Comparison of ENCODE assay signal across 8 mouse cellular contexts in the genomic region with DNA sequence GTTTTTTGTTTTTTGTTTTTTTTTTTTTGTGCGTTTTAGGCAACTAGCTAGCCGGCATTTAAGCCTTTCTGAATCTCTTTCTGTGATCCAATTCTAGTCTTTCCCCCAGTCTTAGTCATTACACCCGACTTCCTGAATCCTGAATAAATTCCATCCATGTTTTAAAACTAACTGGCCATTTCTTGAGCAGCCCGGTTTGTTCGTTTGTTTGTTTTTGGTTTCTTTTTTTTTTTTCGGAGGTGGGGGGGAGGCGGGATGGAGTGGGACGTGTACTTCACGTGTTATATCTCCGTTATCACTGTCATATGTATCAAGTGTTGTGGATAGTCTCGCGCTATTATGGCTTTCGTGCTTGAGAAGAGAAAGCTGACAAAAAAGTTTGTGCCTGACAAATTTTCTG. TPM values are rescaled to one million over a fixed set of nuclear protein-coding genes. Genes with fewer than 3 reads are reported as not detected.
DNase-seq lines count a peak whose midpoint lies in the region; ATAC-seq and TF ChIP-seq lines count a peak whose summit lies in the region.

No protein-coding gene starts in this region.

- intact Hi-C loops in heart, postnatal 25 days (cut with DNase I), result loop anchor here (2.0 kb wide), 1 partner anchor 19 kb away; no protein-coding TSS in a partner anchor

- no peak for TF ChIP-seq CTCF in CH12.LX (conservative IDR thresholded peaks at IDR 0.05 in 1 of 2, IDR thresholded peaks at IDR 0.05 in 1 of 2; ENCODE audit: low read depth in 2 of 2, low read length in 2 of 2)

- TF ChIP-seq RAD21 in CH12.LX (IDR thresholded peaks at IDR 0.05; ENCODE audit: low read depth, low read length), result no peak

- H3K27me3 ChIP-seq in heart, embryonic 12.5 days (replicated peaks), result no peaks in the 10 kb centered on the region
- no peaks in the 10 kb centered on the region for H3K27me3 ChIP-seq in CH12.LX (replicated peaks)
- H3K27me3 ChIP-seq in forebrain, embryonic 11.5 days (ENCODE audit: control insufficient read depth, insufficient read depth, low read length), result no peaks in the 10 kb centered on the region
- peaks cover 7% of the 10 kb centered on the region for H3K27me3 ChIP-seq in liver, embryonic 12.5 days (replicated peaks)
- H3K27me3 ChIP-seq in stomach, embryonic 15.5 days (replicated peaks), result no peaks in the 10 kb centered on the region

- H3K4me3 ChIP-seq in heart, embryonic 12.5 days, result peak overlapping the region; percentile 64
- peak overlapping the region; percentile 46 to 67 (median 58) for H3K4me3 ChIP-seq in CH12.LX (replicated peaks in 1 of 3; ENCODE audit: low read depth in 2 of 3, low read length in 2 of 3, poor library complexity in 1 of 3)
- H3K4me3 ChIP-seq in forebrain, embryonic 11.5 days (ENCODE audit: low read depth, low read length), result peak overlapping the region; percentile 52
- H3K4me3 ChIP-seq in liver, embryonic 12.5 days, result peak overlapping the region; percentile 68
- H3K4me3 ChIP-seq in stomach, embryonic 15.5 days (replicated peaks), result peak overlapping the region; percentile 53

- no peak for ATAC-seq in heart, embryonic 12.5 days (ENCODE audit: insufficient number of reproducible peaks, low FRiP score)
- ATAC-seq in forebrain, embryonic 11.5 days (replicated peaks; ENCODE audit: low FRiP score), result no peak
- ATAC-seq in liver, embryonic 12.5 days, result no peak
- no peak for ATAC-seq in stomach, embryonic 15.5 days (ENCODE audit: insufficient read depth, low FRiP score, low read depth)

- H3K4me1 ChIP-seq in heart, embryonic 12.5 days (replicated peaks), result peaks cover 5% of the 10 kb centered on the region; the same call in 1 of the 2 replicates
- H3K4me1 ChIP-seq in CH12.LX (ENCODE audit: control insufficient read depth in 1 of 2, insufficient read depth in 2 of 2), result peaks cover 0 to 7% of the 10 kb centered on the region in 2 experiments; a peak in 1 of 4 replicates
- no peaks in the 10 kb centered on the region for H3K4me1 ChIP-seq in forebrain, embryonic 11.5 days (replicated peaks; ENCODE audit: control insufficient read depth, insufficient read depth, low read length)
- H3K4me1 ChIP-seq in liver, embryonic 12.5 days, result peaks cover 14% of the 10 kb centered on the region
- H3K4me1 ChIP-seq in stomach, embryonic 15.5 days, result no peaks in the 10 kb centered on the region; the same call in 1 of the 2 replicates

- 10% methylated on average over 13 of the region's 13 CpGs for WGBS in heart, embryonic 12.5 days
- WGBS in forebrain, embryonic 11.5 days, result 18% methylated on average over 13 of the region's 13 CpGs
- WGBS in liver, embryonic 12.5 days (ENCODE audit: insufficient replicate concordance), result 12% methylated on average over 13 of the region's 13 CpGs
- 23% methylated on average over 13 of the region's 13 CpGs for WGBS in stomach, embryonic 15.5 days

- dilution Hi-C loops in CH12.LX (cut with MboI; ENCODE audit: extremely low pct_ligation_motif_present, extremely low pct_unique_long_range_greater_than_20kb, low sequenced_read_pairs), result no loop called here

- no peak for DNase-seq in heart, postnatal 25 days (ENCODE audit: low spot score)
- DNase-seq in CH12.LX (ENCODE audit: extremely low read depth), result peak; percentile 37
- no peak for DNase-seq in forebrain, embryonic 11.5 days (ENCODE audit: low spot score)
- DNase-seq in urinary bladder, postnatal 10 days (ENCODE audit: low spot score), result no peak
- DNase-seq in spleen, postnatal 4 days (ENCODE audit: low spot score in 2 of 2), result no peak

- H3K36me3 ChIP-seq in heart, embryonic 12.5 days, result no peaks in the 10 kb centered on the region
- H3K36me3 ChIP-seq in CH12.LX (replicated peaks in 1 of 2; ENCODE audit: control insufficient read depth in 1 of 2, insufficient read depth in 1 of 2, low read length in 1 of 2), result peaks cover 0 to 3% of the 10 kb centered on the region in 2 experiments
- H3K36me3 ChIP-seq in forebrain, embryonic 11.5 days (ENCODE audit: control insufficient read depth, insufficient read depth, low read length), result no peaks in the 10 kb centered on the region
- peaks cover 4% of the 10 kb centered on the region; the same call in 1 of the 2 replicates for H3K36me3 ChIP-seq in liver, embryonic 12.5 days
- no peaks in the 10 kb centered on the region for H3K36me3 ChIP-seq in stomach, embryonic 15.5 days

- in situ Hi-C loops in CH12.LX (cut with MboI; ENCODE audit: low pct_ligation_motif_present, low pct_unique_long_range_greater_than_20kb, low sequenced_read_pairs), result no loop called here

- no peak for TF ChIP-seq POLR2A in CH12.LX (IDR thresholded peaks at IDR 0.05; ENCODE audit: low read depth, low read length)

- H3K9me3 ChIP-seq in heart, embryonic 12.5 days (replicated peaks), result no peaks in the 10 kb centered on the region
- H3K9me3 ChIP-seq in CH12.LX (replicated peaks; ENCODE audit: low read length), result no peaks in the 10 kb centered on the region
- no peaks in the 10 kb centered on the region for H3K9me3 ChIP-seq in forebrain, embryonic 11.5 days (ENCODE audit: control insufficient read depth, low read length)
- H3K9me3 ChIP-seq in liver, embryonic 12.5 days (replicated peaks), result no peaks in the 10 kb centered on the region
- no peaks in the 10 kb centered on the region for H3K9me3 ChIP-seq in stomach, embryonic 15.5 days

- H3K4me2 ChIP-seq in heart, embryonic 12.5 days, result peak overlapping the region; percentile 69
- peak overlapping the region; percentile 13; the same call in 1 of the 2 replicates for H3K4me2 ChIP-seq in CH12.LX (ENCODE audit: insufficient read depth, low read depth, poor library complexity, severe bottlenecking)
- peak overlapping the region; percentile 40; the same call in 1 of the 2 replicates for H3K4me2 ChIP-seq in forebrain, embryonic 11.5 days (ENCODE audit: low read depth, low read length, severe bottlenecking)
- peak overlapping the region; percentile 69 for H3K4me2 ChIP-seq in liver, embryonic 12.5 days
- peak overlapping the region; percentile 52 for H3K4me2 ChIP-seq in stomach, embryonic 15.5 days

- TF ChIP-seq EP300 in CH12.LX (IDR thresholded peaks at IDR 0.05; ENCODE audit: low read length), result no peak

- H3K27ac ChIP-seq in heart, embryonic 12.5 days (ENCODE audit: poor library complexity, severe bottlenecking), result no peak overlapping the region
- H3K27ac ChIP-seq in CH12.LX (ENCODE audit: insufficient read depth, low read depth), result no peak overlapping the region
- no peak overlapping the region for H3K27ac ChIP-seq in forebrain, embryonic 11.5 days (ENCODE audit: low read depth, low read length)
- H3K27ac ChIP-seq in liver, embryonic 12.5 days, result 0 out of 2 replicates have a peak overlapping the region, but pooled peaks have one; percentile 45
- no peak overlapping the region for H3K27ac ChIP-seq in stomach, embryonic 15.5 days

- H3K9ac ChIP-seq in heart, embryonic 12.5 days, result peak overlapping the region; percentile 3; the same call in 1 of the 2 replicates
- H3K9ac ChIP-seq in CH12.LX (ENCODE audit: insufficient read depth, low read depth), result peak overlapping the region; percentile 36; the same call in 1 of the 2 replicates
- H3K9ac ChIP-seq in forebrain, embryonic 11.5 days (ENCODE audit: low read length), result peak overlapping the region; percentile 45; the same call in 1 of the 2 replicates
- peak overlapping the region; percentile 57; the same call in 1 of the 2 replicates for H3K9ac ChIP-seq in liver, embryonic 12.5 days
- H3K9ac ChIP-seq in stomach, embryonic 15.5 days, result no peak overlapping the region

- peaks cover 12% of the 10 kb centered on the region for H3K79me2 ChIP-seq in CH12.LX (replicated peaks; ENCODE audit: control insufficient read depth, extremely low read depth, insufficient read depth, poor library complexity, severe bottlenecking)

TF ChIP-seq in CH12.LX, 34 proteins besides CTCF, POLR2A, EP300 and RAD21:
- peak; percentile 49 for TF ChIP-seq BHLHE40 (IDR thresholded peaks at IDR 0.05; ENCODE audit: low read depth, low read length)
- TF ChIP-seq USF2 (conservative IDR thresholded peaks at IDR 0.05; ENCODE audit: low read depth, low read length), result no peak
- TF ChIP-seq SMC3 (IDR thresholded peaks at IDR 0.05; ENCODE audit: low read depth, low read length), result no peak

RNA-seq across cellular contexts. Expression of gene Aifm1, which starts 0.5 kb away (rescaled TPM):
- 111 TPM in 2 replicates for polyA plus RNA-seq in heart, embryonic 12.5 days (2016; fragmentation: Nextera tagmentation; extraction: Ambion mirVana)
- 100 to 1,000 TPM; 111 to 113 TPM for total RNA-seq in heart, postnatal 25 days (2021)
- total RNA-seq in CH12.LX (2012; rRNA removed) (32.7 and 46.3 TPM in 2 replicates), CH12.LX (2014; rRNA removed) (30.3 and 32.0 TPM in 2 replicates)
- polyA plus RNA-seq in CH12.LX (2012; ENCODE audit: insufficient read length, low read depth), result 57.3 and 61.4 TPM in 2 replicates
- 80.7 and 83.6 TPM in 2 replicates for polyA plus RNA-seq in forebrain, embryonic 11.5 days (2014; fragmentation: Nextera tagmentation; extraction: Ambion mirVana)
- 73.2 and 73.9 TPM in 2 replicates for polyA plus RNA-seq in liver, embryonic 12.5 days (2016; fragmentation: Nextera tagmentation; extraction: Ambion mirVana)
- 73.3 and 89.2 TPM in 2 replicates for polyA plus RNA-seq in stomach, embryonic 15.5 days (2015; fragmentation: Nextera tagmentation; extraction: Ambion mirVana)

RNA-seq across cellular contexts. Expression of gene Rab33a, which starts 5.3 kb away (rescaled TPM):
- 5.7 and 6.5 TPM in 2 replicates for polyA plus RNA-seq in heart, embryonic 12.5 days (2016; fragmentation: Nextera tagmentation; extraction: Ambion mirVana)
- under 1 TPM in 1 of 2 experiments, not detected in 1; 0.45 TPM for total RNA-seq in heart, postnatal 25 days (2021)
- total RNA-seq in CH12.LX (2012; rRNA removed) (0.13 TPM in 1 of 2 replicates, not detected in the other), CH12.LX (2014; rRNA removed) (not detected in 2 replicates)
- not detected in 2 replicates for polyA plus RNA-seq in CH12.LX (2012; ENCODE audit: insufficient read length, low read depth)
- polyA plus RNA-seq in forebrain, embryonic 11.5 days (2014; fragmentation: Nextera tagmentation; extraction: Ambion mirVana), result 22.4 and 22.9 TPM in 2 replicates
- 0.90 and 0.93 TPM in 2 replicates for polyA plus RNA-seq in liver, embryonic 12.5 days (2016; fragmentation: Nextera tagmentation; extraction: Ambion mirVana)
- polyA plus RNA-seq in stomach, embryonic 15.5 days (2015; fragmentation: Nextera tagmentation; extraction: Ambion mirVana), result 6.3 and 7.3 TPM in 2 replicates

RNA-seq across cellular contexts. Expression of gene Elf4, which starts 50.9 kb away (rescaled TPM):
- 17.0 and 18.7 TPM in 2 replicates for polyA plus RNA-seq in heart, embryonic 12.5 days (2016; fragmentation: Nextera tagmentation; extraction: Ambion mirVana)
- total RNA-seq in heart, postnatal 25 days (2021), result 1 to 10 TPM; 6.0 to 6.4 TPM
- total RNA-seq in CH12.LX (2012; rRNA removed), result 4.8 and 5.3 TPM in 2 replicates
- 0.82 and 1.4 TPM in 2 replicates for total RNA-seq in CH12.LX (2014; rRNA removed)
- 10.1 and 12.4 TPM in 2 replicates for polyA plus RNA-seq in CH12.LX (2012; ENCODE audit: insufficient read length, low read depth)
- 2.7 and 3.2 TPM in 2 replicates for polyA plus RNA-seq in forebrain, embryonic 11.5 days (2014; fragmentation: Nextera tagmentation; extraction: Ambion mirVana)
- polyA plus RNA-seq in liver, embryonic 12.5 days (2016; fragmentation: Nextera tagmentation; extraction: Ambion mirVana), result 4.0 and 4.3 TPM in 2 replicates
- 9.2 and 10.6 TPM in 2 replicates for polyA plus RNA-seq in stomach, embryonic 15.5 days (2015; fragmentation: Nextera tagmentation; extraction: Ambion mirVana)

Comparison
In these comparisons a context has a peak if more than half of its experiments do, and no peak if none do; other contexts are left out.
1. H3K4me2 ChIP-seq: peak in every context shown above with its lines; median percentile 69 in heart, embryonic 12.5 days; 69 in liver, embryonic 12.5 days; 52 in stomach, embryonic 15.5 days; 40 in forebrain, embryonic 11.5 days; 13 in CH12.LX.